Mouse (Mus musculus): Measurements from ENCODE around the gene Prdx5. TPM values are rescaled to one million over a fixed set of nuclear protein-coding genes. Genes with fewer than 3 reads are reported as not detected.

The Prdx5 gene
- polyA plus RNA-seq, 1 experiment from 2014 or later = 884 TPM

- H3K9me3 ChIP-seq (replicated peaks; ENCODE audit: low read length) = no peaks in the 10 kb centered on the region
- no peak overlapping the region for H3K27ac ChIP-seq
- H3K27me3 ChIP-seq (ENCODE audit: insufficient read depth, low read length) = no peaks in the 10 kb centered on the region
- DNase-seq (ENCODE audit: low spot score) = no peak
- WGBS = 95% methylated on average over 6 of the region's 6 CpGs
- H3K4me3 ChIP-seq (replicated peaks; ENCODE audit: low read depth, low read length) = no peak overlapping the region
- no peak overlapping the region for H3K4me2 ChIP-seq (ENCODE audit: low read length)
- peaks cover 6% of the 10 kb centered on the region; the same call in 1 of the 2 replicates for H3K36me3 ChIP-seq (ENCODE audit: insufficient read depth, low read length)
- no peak for TF ChIP-seq CTCF (IDR thresholded peaks at IDR 0.05; ENCODE audit: low read depth)
- ATAC-seq (replicated peaks; ENCODE audit: low FRiP score, low read depth) = no peak
- H3K4me1 ChIP-seq (replicated peaks; ENCODE audit: insufficient read depth, low read length) = peaks cover 19% of the 10 kb centered on the region
- H3K9ac ChIP-seq (ENCODE audit: low read depth, low read length) = no peak overlapping the region
Observed at GRCm38 (mm10) chr19:6943709-6944108, 33.8 kb upstream of the Prdx5 start.

DNA sequence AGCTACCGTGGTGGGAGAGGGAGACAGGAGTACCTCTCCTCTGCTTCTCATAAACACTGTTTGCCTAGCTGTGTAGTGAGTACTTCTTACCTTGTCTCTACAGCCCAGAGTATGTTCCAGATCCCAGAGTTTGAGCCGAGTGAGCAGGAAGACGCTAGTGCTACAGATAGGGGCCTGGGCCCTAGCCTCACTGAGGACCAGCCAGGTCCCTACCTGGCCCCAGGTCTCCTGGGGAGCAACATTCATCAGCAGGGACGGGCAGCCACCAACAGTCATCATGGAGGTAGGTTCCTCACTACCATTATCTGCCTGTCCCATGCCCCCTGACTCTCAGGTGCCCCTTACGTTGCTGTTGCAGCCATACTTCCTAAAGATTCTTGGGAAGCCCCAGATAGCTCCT is 32.9 kb upstream of the Prdx5 start:
- Histone ChIP-seq H3K27ac (peak overlapping the region; percentile 94), H3K27me3 (ENCODE audit: insufficient read depth, low read length) (no peaks in the 10 kb centered on the region), H3K9ac (ENCODE audit: low read depth, low read length) (peak overlapping the region; percentile 87), H3K4me3 (replicated peaks; ENCODE audit: low read depth, low read length) (peak overlapping the region; percentile 87), H3K4me1 (replicated peaks; ENCODE audit: insufficient read depth, low read length) (peaks cover 19% of the 10 kb centered on the region), H3K9me3 (replicated peaks; ENCODE audit: low read length) (no peaks in the 10 kb centered on the region), H3K36me3 (ENCODE audit: insufficient read depth, low read length) (peaks cover 6% of the 10 kb centered on the region; the same call in 1 of the 2 replicates), H3K4me2 (ENCODE audit: low read length) (peak overlapping the region; percentile 99)
- DNase-seq (ENCODE audit: low spot score) (no peak), ATAC-seq (replicated peaks; ENCODE audit: low FRiP score, low read depth) (no peak)
- TF ChIP-seq CTCF (IDR thresholded peaks at IDR 0.05; ENCODE audit: low read depth) = no peak
- 24% methylated on average over 5 of the region's 5 CpGs for WGBS

GRCm38 (mm10) chr19:6942249-6942691 is 32.4 kb upstream of the Prdx5 start, which contains the start of gene Gpr137:
Gene Gpr137, minus strand, starts transcription at chr19:6942480.
- H3K27me3 ChIP-seq (ENCODE audit: insufficient read depth, low read length) = no peaks in the 10 kb centered on the region
- H3K4me2 ChIP-seq (ENCODE audit: low read length) = peak within 1 kb of the TSS; percentile 99
- TF ChIP-seq CTCF (IDR thresholded peaks at IDR 0.05; ENCODE audit: low read depth) = no peak
- DNase-seq (ENCODE audit: low spot score) = peak; percentile 97
- H3K4me3 ChIP-seq (replicated peaks; ENCODE audit: low read depth, low read length) = peak within 1 kb of the TSS; percentile 87
- WGBS = 0% methylated on average over 27 of the region's 27 CpGs
- H3K9me3 ChIP-seq (replicated peaks; ENCODE audit: low read length) = no peaks in the 10 kb centered on the region
- peak within 1 kb of the TSS; percentile 87 for H3K9ac ChIP-seq (ENCODE audit: low read depth, low read length)
- H3K36me3 ChIP-seq (ENCODE audit: insufficient read depth, low read length) = peaks cover 6% of the 10 kb centered on the region; the same call in 1 of the 2 replicates
- peak; percentile 89 for ATAC-seq (replicated peaks; ENCODE audit: low FRiP score, low read depth)
- peak within 1 kb of the TSS; percentile 94 for H3K27ac ChIP-seq
- peaks cover 19% of the 10 kb centered on the region for H3K4me1 ChIP-seq (replicated peaks; ENCODE audit: insufficient read depth, low read length)

- peak; percentile 43 for TF ChIP-seq CTCF (IDR thresholded peaks at IDR 0.05; ENCODE audit: low read depth)
- peak; percentile 73 for ATAC-seq (replicated peaks; ENCODE audit: low FRiP score, low read depth)
Observed at GRCm38 (mm10) chr19:6941372-6942248, 31.7 kb upstream of the Prdx5 start, which contains the start of gene Bad. Gene Bad, plus strand, starts transcription at chr19:6941861.

GRCm38 (mm10) chr19:6940396-6941351 is 30.8 kb upstream of the Prdx5 start:
- Histone ChIP-seq H3K36me3 (ENCODE audit: insufficient read depth, low read length) (no peaks in the 10 kb centered on the region), H3K9ac (ENCODE audit: low read depth, low read length) (peak overlapping the region; percentile 87), H3K9me3 (replicated peaks; ENCODE audit: low read length) (no peaks in the 10 kb centered on the region), H3K4me1 (replicated peaks; ENCODE audit: insufficient read depth, low read length) (peaks cover 19% of the 10 kb centered on the region), H3K4me3 (replicated peaks; ENCODE audit: low read depth, low read length) (peak overlapping the region; percentile 87), H3K4me2 (ENCODE audit: low read length) (peak overlapping the region; percentile 99), H3K27ac (peak overlapping the region; percentile 94), H3K27me3 (ENCODE audit: insufficient read depth, low read length) (no peaks in the 10 kb centered on the region)
- DNase-seq (ENCODE audit: low spot score) (no peak), ATAC-seq (replicated peaks; ENCODE audit: low FRiP score, low read depth) (no peak)
- WGBS = 23% methylated on average over 23 of the region's 29 CpGs
- TF ChIP-seq CTCF (IDR thresholded peaks at IDR 0.05; ENCODE audit: low read depth) = no peak

More at GRCm38 (mm10) chr19:6941372-6942248, 31.7 kb upstream of the Prdx5 start, which contains the start of gene Bad:
- peak within 1 kb of the TSS; percentile 87 for H3K4me3 ChIP-seq (replicated peaks; ENCODE audit: low read depth, low read length)
- peaks cover 19% of the 10 kb centered on the region for H3K4me1 ChIP-seq (replicated peaks; ENCODE audit: insufficient read depth, low read length)
- no peaks in the 10 kb centered on the region for H3K9me3 ChIP-seq (replicated peaks; ENCODE audit: low read length)
- WGBS = under 1% methylated on average over 83 of the region's 83 CpGs
- no peaks in the 10 kb centered on the region for H3K27me3 ChIP-seq (ENCODE audit: insufficient read depth, low read length)
- H3K36me3 ChIP-seq (ENCODE audit: insufficient read depth, low read length) = peaks cover 6% of the 10 kb centered on the region; the same call in 1 of the 2 replicates
- peak; percentile 95 for DNase-seq (ENCODE audit: low spot score)
- H3K9ac ChIP-seq (ENCODE audit: low read depth, low read length) = peak within 1 kb of the TSS; percentile 87
- H3K27ac ChIP-seq = peak within 1 kb of the TSS; percentile 94
- H3K4me2 ChIP-seq (ENCODE audit: low read length) = peak within 1 kb of the TSS; percentile 99

All from kidney, postnatal 0 days (tissue).